Mouse (Mus musculus) cortical plate, adult 2 months (tissue): ENCODE data around the gene Slc19a1.

Source experiments
- CTCF ChIP-seq: fragments of 200-500 bp; IDR thresholded peaks from 2 replicates; pipeline ENCODE4 v1.5.1; 2011; ENCODE audit warnings: mild to moderate bottlenecking, control low read depth, low read length; ENCODE audit not compliant: insufficient read depth; ENCODE audit errors: extremely low read depth
- POLR2A ChIP-seq: fragments of 200-500 bp; IDR thresholded peaks from 2 replicates; pipeline ENCODE4 v1.6.1; 2011; ENCODE audit warnings: mild to moderate bottlenecking, low read length, control low read depth; ENCODE audit not compliant: insufficient read depth; ENCODE audit errors: extremely low read depth

DNA sequence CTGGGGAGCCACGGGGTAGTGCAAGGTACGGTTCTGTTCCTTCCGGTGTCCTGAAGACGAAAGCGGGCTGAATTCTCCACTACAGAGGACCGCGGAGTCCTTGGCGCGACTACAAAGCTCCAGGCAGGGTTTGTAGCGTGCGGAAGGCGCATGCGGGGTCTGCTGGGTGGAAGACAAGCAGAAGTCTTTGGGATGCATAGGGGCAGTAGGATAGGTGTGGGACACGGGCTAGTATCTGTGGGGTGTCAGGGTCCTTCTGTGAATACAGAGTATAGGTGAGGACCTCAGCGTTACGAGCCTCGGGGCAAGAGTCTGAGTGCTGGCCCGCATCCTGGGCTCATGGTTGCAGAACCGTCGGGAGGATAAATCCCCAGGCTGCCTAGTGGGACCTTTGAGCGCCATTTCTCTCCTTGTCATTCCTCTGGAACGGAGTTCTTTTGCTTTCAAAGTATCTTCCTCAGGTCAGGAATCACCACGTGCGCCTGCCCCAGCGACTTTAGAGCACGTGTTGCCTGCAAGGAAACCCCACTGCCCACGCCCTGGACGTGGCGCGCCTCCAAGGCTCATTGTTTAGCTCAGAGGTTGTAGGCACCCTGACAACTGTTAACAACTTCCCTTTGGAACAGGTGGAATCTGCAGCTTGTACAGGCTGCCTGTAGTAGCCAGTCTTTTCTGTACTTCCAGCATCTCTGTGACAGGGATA, 1.4 kb downstream of the Slc19a1 start:
- TF ChIP-seq CTCF (no peak), POLR2A (no peak)
